Mouse (Mus musculus) thymus, adult 18-20 months (tissue): ENCODE results near the gene Gm9639.
"Not testable (repeated sequence)": the region's sequence is repeated elsewhere in the genome, so short reads cannot be mapped to it uniquely, and the experiment has no call there.

Source experiments
- DNase-seq, 2 experiments: peaks; one replicate each; pipeline ENCODE4 v3.0.0; 2022; ENCODE audit warnings: mixed read lengths in 2 of 2

Gm9639 gene

DNA sequence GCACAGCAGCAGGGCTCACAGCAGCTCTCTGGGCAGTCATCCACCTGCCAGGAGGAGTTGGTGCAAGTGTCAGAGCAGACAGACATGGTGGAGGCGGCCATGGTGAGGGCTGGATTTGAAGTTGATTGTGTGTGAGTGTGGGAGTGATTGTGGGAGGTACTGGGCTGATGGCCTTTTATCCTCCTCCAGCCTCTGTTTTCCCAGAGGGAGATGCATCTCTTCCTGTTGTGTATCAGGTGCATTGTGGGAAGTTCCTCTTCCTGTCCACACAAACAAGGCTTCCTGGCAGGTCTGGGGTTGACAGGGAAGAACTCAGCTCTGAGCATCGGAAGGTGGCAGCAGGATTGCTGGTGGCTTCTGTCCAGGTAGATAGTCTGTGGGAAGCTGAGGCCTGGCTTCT lies at the start of gene Gm9639:
Gene Gm9639 (minus strand): TSS at position 101 of the 400 bp plus-strand sequence.
- DNase-seq: no peak

DNA sequence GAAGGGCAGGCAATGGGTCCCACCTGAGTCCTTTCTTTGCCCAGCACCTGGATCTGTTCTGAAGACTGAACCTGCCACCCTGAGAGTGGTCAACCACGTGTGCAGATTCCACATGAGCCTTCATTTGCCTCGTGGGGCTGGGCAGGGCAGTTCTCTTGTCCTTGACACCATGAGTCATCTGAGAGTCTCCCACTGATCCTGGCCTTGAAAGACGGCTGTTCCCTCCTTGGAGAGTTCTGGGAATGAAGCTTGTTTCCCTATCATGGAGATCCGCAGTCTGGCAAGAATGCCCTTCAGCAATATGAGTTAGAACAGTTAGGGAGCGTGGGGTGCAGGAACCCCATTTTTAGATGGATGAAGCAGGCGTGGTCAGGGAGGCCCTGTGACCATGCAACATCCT lies 44.1 kb upstream of the Gm9639 start:
- no peak for DNase-seq

DNA sequence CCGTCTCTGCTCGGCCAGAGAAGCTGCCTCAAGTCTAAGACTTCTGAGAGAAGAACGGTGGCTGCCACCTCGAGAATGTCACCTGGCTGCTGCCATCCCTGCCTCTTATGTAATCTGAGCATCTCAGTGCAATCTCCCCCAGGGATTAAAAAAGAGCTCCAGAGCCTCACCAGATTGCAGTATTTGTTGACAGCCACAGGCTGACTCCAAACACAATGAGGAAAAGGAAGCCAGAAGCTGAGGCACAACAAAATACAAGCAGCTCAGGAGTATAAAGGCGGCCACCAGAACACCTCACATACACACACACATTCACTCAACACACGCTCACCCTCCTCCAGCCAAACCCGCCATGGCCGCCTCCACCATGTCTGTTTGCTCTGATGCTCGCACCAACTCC lies 40.8 kb upstream of the Gm9639 start, which contains the start of gene Krtap10-10:
Gene Krtap10-10 (plus strand): TSS at position 301 of the 400 bp plus-strand sequence.
- no peak for DNase-seq

DNA sequence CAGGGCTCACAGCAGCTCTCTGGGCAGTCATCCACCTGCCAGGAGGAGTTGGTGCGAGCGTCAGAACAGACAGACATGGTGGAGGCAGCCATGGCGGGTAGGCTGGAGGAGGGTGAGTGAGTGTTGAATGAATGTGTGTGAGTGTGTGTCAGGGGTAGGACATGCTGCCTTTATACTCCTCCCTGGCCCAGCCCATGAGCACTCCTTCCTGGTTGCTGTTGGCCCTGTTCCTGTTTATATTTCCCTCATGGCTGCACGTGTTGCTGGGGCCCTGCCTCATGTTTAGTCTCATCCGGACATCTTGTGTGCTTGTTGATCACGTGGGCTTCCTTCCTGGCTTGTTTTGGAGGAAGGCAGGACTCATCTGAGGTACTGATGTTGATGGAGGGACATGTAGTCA lies 32.1 kb upstream of the Gm9639 start, which contains the start of gene Krtap10-4:
Gene Krtap10-4 (minus strand): TSS at position 145 of the 400 bp plus-strand sequence.
- no peak for DNase-seq

DNA sequence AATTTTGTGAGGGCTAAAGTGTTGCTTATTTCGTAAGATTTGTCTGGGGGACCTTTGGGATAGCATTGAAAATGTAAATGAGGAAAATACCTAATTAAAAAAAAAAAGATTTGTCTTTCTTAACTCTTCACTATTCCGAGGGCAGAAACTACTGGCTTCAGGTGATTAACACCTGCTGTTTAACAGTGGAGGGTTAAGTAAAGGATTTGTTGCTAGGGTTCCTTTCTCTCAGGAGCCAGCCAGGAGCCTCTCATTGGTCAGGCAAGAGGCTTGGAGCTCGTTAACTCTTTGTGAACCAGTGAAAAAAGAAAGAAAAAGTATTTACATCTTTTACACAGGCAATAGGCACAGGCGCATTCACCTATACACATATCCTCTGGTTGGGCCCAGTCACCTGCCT lies 24.3 kb upstream of the Gm9639 start:
- DNase-seq: no peak

DNA sequence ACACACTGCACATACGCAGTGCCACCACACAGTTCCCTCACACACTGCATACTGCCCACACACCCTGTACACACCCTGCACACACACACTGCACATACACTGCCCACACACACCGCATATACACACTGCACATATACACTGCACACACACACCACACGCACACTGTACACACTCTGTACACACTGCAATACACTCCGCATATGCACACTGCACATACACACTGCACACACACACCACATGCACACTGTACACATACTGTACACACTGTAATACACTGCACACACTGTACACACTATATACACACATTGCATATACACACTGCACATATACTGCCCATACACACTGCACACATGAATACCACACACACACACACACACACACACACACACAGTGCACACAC lies 23.6 kb upstream of the Gm9639 start:
- no peak for DNase-seq

DNA sequence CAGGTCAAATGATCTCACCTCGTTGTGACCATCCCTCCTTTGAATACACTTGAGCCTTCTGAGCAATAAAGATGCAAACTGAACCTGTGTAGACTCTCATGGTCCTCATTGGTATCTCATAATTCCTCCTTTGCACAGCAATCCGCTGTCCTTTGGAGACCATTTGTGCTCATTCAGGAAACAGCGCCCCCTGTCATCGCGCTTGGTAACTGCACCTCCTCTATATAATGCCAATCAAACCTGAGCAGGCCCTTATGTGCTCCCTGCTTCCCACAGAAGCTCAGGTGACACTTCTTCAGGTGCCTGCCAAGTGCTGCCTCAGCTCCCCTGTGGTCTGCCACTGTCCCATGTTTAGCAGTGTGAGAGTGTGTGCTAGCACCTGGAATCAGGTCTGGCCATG lies 20.6 kb upstream of the Gm9639 start:
- DNase-seq: no peak

DNA sequence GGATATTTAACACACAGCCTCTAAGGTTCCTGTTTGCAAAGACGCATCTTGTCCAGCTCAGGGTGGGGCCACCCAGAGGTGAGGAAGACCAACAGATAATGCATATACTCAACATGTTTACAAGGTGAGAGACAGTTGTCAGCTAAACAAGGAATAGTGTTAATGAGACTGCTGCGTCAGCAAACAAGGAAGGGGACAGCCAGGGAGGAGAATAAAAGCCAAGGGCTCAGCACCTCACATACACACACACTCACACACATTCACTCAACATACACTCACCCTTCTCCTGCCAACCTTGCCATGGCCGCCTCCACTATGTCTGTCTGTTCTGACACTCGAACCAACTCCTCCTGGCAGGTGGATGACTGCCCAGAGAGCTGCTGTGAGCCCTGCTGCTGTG lies 19.5 kb upstream of the Gm9639 start, which contains the start of gene Gm2696:
Gene Gm2696 (plus strand): TSS at position 301 of the 400 bp plus-strand sequence.
- no peak for DNase-seq

DNA sequence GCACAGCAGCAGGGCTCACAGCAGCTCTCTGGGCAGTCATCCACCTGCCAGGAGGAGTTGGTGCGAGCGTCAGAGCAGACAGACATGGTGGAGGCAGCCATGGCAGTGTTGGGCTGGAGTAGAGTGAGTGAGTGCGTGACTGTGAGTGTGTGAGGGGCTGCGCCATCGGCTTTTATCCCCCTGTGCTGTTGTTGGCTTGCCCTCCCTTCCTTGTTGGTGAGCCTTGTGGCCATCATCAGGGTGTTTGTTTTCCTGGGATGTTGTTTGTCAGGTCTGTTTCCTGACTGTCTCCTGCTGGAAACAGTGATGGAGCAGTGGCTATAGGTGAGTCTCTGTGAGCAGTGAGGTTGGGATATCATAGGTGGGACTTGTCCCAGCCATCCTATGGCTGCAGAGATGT lies 16.9 kb upstream of the Gm9639 start, which contains the start of gene Gm9507:
Gene Gm9507 (minus strand): TSS at position 101 of the 400 bp plus-strand sequence.
- no peak for DNase-seq

DNA sequence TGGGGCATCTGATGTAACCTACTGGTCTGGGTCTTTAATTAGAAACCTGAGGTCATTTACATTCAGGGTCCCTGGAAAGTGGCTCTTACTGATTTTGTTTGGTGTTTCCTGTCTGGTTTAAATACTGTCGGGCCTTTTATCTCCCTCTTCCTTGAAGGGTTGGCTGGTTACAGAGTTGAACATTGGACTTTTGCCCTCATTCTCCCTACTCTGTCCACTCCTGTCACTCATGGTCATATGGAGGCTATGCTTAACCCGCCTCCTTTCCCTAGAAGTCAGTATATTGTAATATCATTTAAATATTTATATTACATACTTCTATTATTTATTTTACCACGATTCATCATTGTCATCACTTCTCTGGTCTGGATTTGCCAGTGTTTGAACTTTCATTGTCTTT lies 9.2 kb upstream of the Gm9639 start:
- DNase-seq: no peak

DNA sequence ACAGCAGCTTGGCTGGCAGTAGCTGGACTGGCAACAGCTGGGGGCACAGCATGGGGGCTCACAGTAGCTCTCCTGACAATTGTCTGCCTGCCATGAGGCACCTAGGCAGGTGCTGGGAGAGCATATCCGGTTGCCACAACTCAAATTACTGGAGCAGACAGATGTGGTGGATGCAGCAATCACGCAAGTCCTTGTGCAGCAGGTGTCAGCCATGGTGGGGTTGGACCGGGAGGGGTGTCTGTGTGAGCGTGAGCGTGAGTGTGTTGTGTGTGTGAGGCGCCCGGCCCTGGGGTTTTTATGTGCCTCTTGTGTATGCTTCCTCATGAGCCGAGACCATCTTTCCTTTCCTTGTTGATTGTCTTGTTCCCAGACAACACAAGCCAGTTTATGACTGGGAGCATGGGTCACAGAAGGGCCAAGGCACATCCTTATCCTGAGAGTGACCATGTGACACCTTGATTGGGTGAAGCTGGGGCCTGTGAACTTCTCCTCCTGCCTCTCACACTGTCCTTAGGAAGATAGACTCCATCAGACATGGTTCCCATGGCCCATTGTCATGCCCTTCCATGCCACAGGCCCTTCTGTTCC lies 4.1 kb upstream of the Gm9639 start, which contains the start of gene Gm19668:
Gene Gm19668 (minus strand): TSS at position 213 of the 588 bp plus-strand sequence.
- no peak for DNase-seq

DNA sequence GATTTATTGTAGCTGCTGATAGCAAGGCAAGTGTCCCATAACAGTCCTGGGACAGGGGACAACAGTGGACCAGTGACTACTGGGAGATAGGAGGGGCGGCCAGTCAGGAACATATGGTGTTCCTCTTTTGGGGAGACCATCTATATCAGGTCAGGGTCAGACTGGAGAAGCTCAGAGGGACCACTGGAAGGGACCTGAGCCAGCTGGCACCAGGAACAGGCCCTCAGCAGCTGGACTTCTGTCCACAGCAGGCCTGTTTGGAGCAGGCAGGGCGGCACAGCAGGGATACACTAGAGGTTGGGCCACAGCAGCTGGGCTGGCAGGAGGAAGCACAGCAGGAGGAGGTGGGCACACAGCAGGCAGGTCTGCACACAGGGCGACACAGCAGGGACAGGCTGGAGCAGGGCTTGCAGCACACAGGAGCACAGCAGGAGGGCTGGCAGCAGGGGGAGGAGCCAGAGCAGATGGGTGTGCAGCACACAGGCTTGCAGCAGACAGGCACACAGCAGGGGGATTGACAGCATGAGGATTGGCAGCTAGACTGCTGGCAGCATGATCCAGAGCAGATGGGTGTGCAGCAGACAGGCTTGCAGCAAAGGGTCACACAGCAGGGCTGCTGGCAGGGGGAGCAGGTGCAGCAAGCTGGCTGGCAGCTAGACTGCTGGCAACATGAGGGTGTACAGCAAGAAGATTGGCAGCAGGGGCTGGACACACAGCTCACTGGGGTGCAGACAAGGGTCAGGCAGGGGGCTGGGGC lies 3.5 kb upstream of the Gm9639 start:
- DNase-seq: not testable (repeated sequence)

DNA sequence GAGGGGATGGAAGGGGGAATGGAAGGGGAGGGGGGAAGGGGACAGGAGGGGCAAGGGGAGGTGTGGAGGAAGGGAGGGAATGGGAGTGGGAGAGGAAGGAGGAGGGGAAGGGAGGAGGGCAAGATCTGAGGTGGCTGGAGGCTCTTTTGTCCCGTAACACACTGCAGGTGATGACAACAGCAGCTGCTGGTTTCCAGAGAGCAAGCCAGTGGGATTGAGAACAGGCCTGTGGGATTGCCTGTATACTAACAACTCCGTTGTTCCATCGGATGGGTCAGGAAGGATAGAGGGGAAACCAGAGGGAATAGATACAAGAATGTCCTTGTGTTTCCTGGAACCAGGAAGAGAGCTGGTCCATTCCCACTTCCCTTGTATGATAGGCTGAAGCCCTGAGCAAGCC lies 2.8 kb upstream of the Gm9639 start:
- no peak for DNase-seq

DNA sequence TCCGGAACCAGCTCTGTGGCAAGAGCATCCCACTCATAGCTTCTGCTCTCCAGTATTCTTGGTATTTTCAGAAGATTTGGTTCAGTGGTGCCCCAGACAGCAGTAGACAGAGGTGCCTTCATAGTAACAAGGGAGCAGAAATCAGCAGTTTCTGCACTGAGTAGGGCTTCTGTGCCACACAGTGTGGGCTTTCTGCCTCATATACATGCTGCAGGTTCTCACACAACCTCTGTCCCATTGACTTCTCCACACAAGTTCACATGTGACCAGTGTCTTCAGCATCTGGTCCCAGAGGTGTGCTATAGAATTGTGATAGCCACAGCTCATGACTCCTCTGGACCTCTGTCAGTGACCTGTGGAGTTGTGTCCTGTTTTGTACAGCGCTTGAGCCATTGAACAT lies 6.3 kb downstream of the Gm9639 start:
- DNase-seq: no peak

DNA sequence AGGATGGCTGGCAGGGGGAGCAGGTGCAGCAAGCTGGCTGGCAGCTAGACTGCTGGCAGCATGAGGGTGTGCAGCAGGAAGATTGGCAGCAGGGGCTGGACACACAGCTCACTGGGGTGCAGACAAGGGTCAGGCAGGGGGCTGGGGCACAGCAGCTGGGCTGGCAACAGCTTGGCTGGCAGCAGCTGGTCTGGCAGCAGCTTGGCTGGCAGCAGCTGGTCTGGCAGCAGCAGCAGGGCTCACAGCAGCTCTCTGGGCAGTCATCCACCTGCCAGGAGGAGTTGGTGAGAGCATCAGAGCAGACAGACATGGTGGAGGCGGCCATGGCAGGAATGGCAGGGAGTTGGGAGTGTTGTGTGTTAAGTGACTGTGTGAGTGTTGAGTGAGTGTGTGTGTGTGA lies 7.0 kb downstream of the Gm9639 start, which contains the start of gene Gm7137:
Gene Gm7137 (minus strand): TSS at position 325 of the 400 bp plus-strand sequence.
- not testable (repeated sequence) for DNase-seq

DNA sequence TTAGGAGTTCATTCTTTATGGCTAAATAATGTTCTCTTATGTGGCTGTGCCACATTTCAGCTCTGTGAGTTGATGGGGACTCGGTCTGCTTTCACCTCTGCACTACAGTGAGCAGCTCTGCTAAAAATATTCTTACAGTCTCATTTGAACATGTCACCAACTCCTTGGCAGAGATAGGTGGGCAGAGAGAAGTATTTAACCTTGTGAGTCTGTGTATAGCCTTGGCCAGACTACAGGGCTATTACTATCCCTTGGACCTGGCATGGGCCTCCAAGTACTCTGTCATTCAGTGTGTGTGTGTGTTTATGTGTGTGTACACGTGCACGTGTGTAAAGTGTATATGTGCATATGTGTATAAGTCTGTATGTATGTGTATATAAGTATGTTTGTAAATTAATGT lies 11.5 kb downstream of the Gm9639 start:
- not testable (repeated sequence) for DNase-seq

DNA sequence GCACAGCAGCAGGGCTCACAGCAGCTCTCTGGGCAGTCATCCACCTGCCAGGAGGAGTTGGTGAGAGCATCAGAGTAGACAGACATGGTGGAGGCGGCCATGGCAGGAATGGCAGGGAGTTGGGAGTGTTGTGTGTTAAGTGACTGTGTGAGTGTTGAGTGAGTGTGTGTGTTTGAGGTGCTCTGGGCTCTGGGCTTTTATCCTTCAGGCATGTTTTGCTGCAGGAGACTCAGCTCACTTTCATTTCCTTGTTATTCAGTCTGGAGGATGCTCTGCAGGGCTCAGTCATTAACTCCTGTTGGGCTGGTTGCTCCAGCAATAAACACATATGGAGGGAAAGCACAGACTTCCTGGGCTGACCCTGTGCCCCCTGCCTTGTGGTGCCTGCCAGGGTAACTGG lies 12.4 kb downstream of the Gm9639 start, which contains the start of gene Gm3250:
Gene Gm3250 (minus strand): TSS at position 101 of the 400 bp plus-strand sequence.
- not testable (repeated sequence) for DNase-seq

DNA sequence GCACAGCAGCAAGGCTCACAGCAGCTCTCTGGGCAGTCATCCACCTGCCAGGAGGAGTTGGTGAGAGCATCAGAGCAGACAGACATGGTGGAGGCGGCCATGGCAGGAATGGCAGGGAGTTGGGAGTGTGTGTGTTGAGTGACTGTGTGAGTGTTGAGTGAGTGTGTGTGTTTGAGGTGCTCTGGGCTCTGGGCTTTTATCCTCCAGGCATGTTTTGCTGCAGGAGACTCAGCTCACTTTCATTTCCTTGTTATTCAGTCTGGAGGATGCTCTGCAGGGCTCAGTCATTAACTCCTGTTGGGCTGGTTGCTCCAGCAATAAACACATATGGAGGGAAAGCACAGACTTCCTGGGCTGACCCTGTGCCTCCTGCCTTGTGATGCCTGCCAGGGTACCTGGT lies 18.0 kb downstream of the Gm9639 start, which contains the start of gene Gm7138:
Gene Gm7138 (minus strand): TSS at position 101 of the 400 bp plus-strand sequence.
- DNase-seq: not testable (repeated sequence)

DNA sequence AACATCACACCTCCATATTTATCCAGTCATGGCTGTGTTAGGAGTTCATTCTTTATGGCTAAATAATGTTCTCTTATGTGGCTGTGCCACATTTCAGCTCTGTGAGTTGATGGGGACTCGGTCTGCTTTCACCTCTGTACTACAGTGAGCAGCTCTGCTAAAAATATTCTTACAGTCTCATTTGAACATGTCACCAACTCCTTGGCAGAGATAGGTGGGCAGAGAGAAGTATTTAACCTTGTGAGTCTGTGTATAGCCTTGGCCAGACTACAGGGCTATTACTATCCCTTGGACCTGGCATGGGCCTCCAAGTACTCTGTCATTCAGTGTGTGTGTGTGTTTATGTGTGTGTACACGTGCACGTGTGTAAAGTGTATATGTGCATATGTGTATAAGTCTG lies 22.7 kb downstream of the Gm9639 start:
- DNase-seq: not testable (repeated sequence)

DNA sequence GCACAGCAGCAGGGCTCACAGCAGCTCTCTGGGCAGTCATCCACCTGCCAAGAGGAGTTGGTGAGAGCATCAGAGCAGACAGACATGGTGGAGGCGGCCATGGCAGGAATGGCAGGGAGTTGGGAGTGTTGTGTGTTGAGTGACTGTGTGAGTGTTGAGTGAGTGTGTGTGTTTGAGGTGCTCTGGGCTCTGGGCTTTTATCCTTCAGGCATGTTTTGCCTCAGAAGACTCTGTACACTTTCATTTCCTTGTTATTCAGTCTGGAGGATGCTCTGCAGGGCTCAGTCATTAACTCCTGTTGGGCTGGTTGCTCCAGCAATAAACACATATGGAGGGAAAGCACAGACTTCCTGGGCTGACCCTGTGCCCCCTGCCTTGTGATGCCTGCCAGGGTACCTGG lies 23.7 kb downstream of the Gm9639 start, which contains the start of gene Gm3238:
Gene Gm3238 (minus strand): TSS at position 101 of the 400 bp plus-strand sequence.
- DNase-seq: not testable (repeated sequence)

DNA sequence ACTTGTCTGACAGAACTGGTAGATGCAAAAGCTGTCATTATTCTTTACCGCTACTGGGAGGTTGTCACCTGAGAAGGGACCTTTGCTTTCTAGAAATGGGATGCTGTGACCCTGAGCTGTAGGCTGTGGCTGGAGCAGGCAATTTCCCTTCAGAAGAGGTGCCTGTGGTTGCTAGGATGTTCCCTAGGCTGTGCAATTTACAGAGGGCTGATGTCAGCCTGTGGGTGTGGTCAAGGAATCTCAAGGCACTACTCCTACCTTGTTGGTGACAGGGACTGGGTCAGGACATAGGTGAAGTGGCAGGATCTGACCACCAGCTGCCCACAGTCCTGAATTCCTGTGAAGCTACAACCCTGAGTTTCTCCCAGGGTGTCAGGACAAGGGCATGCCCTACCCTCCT lies 25.1 kb downstream of the Gm9639 start:
- DNase-seq: no peak

DNA sequence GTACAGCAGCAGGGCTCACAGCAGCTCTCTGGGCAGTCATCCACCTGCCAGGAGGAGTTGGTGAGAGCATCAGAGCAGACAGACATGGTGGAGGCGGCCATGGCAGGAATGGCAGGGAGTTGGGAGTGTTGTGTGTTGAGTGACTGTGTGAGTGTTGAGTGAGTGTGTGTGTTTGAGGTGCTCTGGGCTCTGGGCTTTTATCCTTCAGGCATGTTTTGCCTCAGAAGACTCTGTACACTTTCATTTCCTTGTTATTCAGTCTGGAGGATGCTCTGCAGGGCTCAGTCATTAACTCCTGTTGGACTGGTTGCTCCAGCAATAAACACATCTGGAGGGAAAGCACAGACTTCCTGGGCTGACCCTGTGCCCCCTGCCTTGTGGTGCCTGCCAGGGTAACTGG lies 35.3 kb downstream of the Gm9639 start, which contains the start of gene Gm3233:
Gene Gm3233 (minus strand): TSS at position 101 of the 400 bp plus-strand sequence.
- not testable (repeated sequence) for DNase-seq

DNA sequence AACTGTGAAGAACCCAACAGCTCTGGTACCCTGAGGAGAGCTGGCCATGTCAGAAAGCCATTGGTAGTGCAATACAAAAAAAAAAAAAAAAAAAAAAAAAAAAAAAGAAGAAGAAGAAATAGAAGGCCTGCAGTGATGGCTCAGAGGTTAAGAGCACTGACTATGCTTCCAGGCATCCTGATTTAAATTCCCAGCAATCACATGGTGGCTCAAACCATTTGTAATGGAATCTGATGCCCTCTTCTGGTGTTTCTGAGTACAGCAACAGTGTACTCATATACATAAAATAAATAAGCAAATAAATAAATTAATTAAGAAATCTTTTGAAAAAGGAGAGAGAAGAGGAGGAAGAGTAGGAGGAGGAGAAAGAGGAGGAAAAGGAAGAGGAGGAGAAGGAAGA lies 41.4 kb downstream of the Gm9639 start:
- DNase-seq: no peak
